Mouse (Mus musculus): ENCODE measurements at regions not wholly inside any gene's neighbourhood (a gene's known extent, or its start where the extent isn't known, plus 50 kb on each side); places are given as distances from the start of the nearest gene placed in this dataset.

- no peak for DNase-seq
These were observed 144.5 kb upstream of the Tle4 start for GRCm38 (mm10) chr19:14742361-14742760.

GRCm38 (mm10) chr19:14740936-14741335, 143.1 kb upstream of the Tle4 start:
- DNase-seq: no peak

- no peak for DNase-seq
These were observed 142.3 kb upstream of the Tle4 start for GRCm38 (mm10) chr19:14740139-14740538.

DNA sequence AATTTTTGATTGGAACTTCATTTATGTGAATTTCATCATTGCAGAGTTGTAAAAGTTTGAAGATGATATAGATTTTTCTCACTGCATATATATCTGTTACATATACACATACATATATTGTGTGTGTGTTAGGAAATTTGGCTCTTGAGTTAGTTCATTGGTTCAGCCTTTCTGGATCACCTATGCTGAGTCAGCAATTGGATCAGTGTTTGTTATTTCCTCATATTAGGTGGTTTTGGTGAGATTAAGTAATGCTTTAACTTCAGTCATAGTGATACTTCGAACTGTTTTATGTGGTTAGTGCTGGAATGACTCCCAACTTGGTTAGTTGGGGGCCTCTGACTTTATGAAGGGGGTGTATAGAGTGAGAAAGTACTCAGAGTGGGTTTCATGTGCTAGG, 138.7 kb upstream of the Tle4 start:
- DNase-seq: no peak

DNA sequence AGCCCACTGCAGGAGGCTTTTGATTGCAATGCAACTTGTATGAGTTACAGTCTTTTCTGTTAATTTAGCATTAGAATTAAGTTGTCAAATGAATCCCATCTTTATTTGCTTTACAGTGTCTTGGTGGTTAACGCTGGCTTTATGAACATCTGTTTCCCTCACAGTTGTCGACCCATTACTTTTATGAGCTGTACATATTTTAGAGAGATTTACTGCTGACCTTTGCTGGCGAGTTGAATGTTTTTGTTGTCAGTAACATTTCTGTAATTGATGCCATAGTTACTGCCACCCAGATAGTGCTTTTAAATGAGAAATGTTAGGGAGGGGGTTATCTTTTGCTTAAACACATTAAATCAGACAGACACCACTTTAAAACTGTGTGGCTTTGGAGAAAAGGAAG, 127.5 kb upstream of the Tle4 start:
- DNase-seq: peak; percentile 7

DNA sequence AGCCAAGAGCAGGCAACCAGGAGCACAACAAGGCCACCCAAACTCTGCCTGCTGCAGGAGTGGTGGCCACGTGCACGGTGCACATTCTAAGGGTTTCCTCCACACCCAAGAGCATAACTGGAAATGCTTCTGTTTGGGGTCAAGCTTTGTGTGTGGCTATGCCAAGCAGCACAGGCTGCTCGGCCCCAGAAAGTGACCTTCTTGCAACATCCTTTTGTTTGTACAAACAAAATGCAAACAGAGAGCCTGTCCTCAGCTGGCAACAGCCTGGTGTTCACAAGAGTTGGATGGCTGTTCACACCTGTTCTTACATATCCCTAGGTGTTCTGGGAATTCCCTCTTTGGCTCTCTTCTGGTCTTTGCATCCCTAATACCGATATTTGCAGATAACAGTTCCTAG, 126.8 kb upstream of the Tle4 start:
- no peak for DNase-seq

GRCm38 (mm10) chr19:14705791-14706190, 107.9 kb upstream of the Tle4 start:
- no peak for DNase-seq

GRCm38 (mm10) chr19:14701116-14701515, 103.3 kb upstream of the Tle4 start:
- DNase-seq: no peak

- DNase-seq: no peak
These were observed 97.5 kb upstream of the Tle4 start for GRCm38 (mm10) chr19:14695369-14695768.

DNA sequence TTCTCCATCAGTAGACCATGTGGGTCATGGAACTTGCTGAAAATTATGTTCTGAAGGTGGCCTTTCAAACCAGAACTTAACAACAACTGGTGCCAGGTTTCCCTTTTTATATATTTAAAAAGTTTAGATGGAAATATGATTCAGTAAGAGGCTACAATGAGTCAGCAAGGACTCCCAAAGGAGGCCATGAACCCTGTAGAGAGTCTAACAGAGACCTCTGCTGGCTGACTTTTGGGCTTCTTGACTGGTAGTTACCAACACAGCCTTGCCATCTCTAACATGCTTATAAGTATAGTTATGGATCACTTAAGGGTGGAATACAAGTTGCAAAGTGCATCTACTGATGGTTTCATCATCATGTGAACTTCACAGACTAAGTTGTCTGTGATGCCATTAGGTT, 94.3 kb upstream of the Tle4 start:
- peak; percentile 24 for DNase-seq

GRCm38 (mm10) chr19:14685628-14686027, 87.8 kb upstream of the Tle4 start:
- DNase-seq: no peak

DNA sequence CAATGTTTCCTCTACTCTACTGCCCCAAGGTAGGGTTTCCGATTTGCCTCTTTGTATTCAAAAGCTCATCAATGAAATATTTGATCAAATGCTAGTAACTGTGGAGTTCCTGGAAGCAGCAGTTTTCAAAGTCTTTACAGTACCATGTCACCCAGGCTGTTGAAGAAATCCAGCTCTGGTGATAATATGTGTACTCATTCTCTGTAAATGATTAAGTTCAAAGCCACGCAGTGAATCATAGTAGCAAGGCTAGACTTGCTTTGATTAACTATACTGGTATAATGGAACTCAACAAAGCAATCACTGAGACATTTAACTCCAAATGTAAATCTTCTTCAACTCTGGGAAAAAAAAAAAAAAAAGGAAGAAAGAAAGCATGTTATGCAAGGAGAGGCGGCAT, 86.8 kb upstream of the Tle4 start:
- DNase-seq: no peak

DNA sequence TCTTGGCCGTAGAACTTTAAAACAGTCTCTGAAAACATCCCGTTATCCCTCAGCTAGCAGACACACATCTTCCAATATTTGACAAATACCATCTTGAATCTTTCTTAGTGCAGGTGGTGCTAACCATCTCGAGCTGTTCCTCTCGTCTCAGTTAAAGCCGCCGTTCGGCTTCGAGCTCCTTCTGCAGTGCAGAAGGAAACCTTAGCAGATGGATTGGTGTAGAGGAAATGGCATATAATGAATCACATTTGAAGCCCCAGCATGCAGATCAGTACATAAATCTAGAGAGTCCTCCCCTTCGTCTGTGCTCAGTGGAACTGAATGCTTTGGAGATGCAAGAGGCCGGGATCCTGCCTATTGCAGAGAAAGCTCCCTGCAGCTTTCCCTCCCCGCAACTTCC, 83.5 kb upstream of the Tle4 start:
- DNase-seq: no peak

DNA sequence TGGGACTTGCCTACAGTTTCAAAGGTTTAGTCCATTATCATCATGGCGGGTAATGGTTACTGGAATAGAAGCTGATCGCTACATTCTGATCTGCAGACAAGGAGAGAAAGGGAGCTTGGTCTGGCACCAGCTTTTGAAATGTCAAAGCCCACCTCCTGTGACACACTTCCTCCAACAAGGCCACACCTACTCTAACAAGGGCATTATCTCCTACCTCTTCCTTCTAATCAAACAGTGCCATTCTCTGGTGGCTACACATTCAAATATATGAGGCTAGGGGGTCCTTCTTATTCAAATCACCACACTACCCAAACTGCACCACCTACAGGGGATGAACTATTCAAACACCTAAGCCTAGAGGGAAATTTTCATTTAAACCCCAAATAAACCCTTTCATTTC, 81.9 kb upstream of the Tle4 start:
- no peak for DNase-seq

- no peak for DNase-seq
These were observed 80.7 kb upstream of the Tle4 start for GRCm38 (mm10) chr19:14678584-14678983.

- DNase-seq: no peak
These were observed 79.1 kb upstream of the Tle4 start for GRCm38 (mm10) chr19:14676929-14677328.

DNA sequence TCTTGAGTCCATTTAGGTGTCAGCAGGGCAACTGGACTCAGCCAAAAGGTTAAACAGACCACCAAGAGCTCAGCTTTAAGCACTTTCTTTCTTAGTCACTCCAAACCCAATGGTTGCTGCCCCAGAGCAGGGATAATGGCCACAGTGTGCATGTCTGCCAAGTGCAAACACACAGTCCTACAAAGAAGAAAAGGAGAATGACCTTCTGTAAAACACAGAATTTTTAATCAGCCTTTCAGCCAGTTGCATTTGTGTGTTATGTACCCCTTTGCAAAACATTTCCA, 72.9 kb upstream of the Tle4 start:
- DNase-seq: no peak

GRCm38 (mm10) chr19:14670078-14670820, 72.4 kb upstream of the Tle4 start:
- DNase-seq: no peak

- DNase-seq: no peak
These were observed 70.8 kb upstream of the Tle4 start for GRCm38 (mm10) chr19:14668512-14669181.

GRCm38 (mm10) chr19:14664682-14665417, 67.0 kb upstream of the Tle4 start:
- DNase-seq: no peak

DNA sequence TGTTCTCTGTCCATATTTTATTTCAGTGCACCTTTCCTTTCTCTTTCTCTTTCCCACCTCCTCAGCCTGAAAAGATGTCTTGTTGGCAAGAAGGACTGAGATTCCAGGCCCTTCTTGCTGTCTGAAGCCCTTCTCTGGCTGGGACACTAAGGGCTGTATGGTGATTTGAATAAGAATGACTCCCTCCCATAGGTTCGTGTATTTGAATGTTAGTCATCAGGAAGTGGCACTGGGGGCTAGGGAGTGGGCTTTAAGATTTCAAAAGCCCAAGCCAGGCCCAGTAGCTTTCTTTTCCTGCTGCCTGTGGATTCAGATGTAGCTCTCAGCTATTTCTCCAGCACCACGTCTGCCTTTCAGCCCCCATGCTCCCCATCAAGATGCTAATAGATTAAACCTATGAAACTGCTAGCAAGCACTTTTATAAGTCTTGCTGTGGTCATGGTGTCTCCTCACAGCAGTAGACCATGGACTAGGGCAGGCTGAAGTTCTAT, 66.3 kb upstream of the Tle4 start:
- DNase-seq: no peak

DNA sequence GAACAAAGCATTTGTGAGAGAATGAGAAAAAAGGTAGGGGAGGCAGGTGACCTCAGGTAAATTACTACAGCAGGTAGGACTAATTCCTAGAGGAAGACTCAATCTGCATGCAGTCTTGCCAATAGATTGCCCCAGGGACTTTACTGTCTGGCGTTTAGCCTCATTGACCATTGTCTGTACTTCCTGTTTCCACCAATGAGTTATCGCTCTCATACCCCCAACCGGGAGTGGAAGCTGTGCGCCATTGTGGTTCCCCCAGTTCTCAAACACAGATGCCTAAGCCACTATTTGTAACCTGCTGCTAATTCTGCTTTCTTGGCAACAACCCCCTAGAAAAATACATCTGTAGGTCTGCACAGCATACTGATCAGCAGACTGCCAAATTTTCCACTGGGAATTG, 65.5 kb upstream of the Tle4 start:
- no peak for DNase-seq

GRCm38 (mm10) chr19:14659725-14660124, 61.9 kb upstream of the Tle4 start:
- no peak for DNase-seq

DNA sequence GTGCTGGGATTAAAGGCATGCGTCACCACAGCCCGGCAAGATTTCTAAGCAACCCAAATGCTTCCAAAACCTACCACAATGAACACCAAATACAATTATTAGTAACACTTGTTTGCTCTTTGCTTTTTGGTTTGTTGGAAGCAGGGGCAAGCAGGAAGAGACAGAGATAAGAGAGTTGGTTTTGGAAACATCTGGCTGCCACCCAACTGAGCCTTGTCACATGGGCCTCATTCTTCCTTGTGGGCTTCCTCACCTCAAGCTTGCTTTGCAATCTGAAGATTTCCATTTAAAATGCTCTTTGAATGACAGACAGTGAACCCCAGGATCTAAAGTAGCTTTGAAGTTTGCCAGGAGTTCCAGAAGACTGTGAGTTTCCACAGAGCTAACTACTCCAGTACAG, 60.6 kb upstream of the Tle4 start:
- DNase-seq: no peak
